Mouse (Mus musculus) testis, adult 2 months (tissue): ENCODE measurements around the gene Phactr2.

Source experiments
- CTCF ChIP-seq: fragments of 200-500 bp; IDR thresholded peaks from 2 replicates; pipeline ENCODE4 v1.5.1; 2012; ENCODE audit warnings: low read depth, mild to moderate bottlenecking, inconsistent platforms, low read length, moderate library complexity; ENCODE audit not compliant: control insufficient read depth, insufficient read depth, insufficient replicate concordance
- POLR2A ChIP-seq: fragments of 200-500 bp; IDR thresholded peaks from 2 replicates; pipeline ENCODE4 v1.6.1; 2012; ENCODE audit warnings: low read depth, mild to moderate bottlenecking, inconsistent platforms, low read length, moderate library complexity; ENCODE audit not compliant: control insufficient read depth

DNA sequence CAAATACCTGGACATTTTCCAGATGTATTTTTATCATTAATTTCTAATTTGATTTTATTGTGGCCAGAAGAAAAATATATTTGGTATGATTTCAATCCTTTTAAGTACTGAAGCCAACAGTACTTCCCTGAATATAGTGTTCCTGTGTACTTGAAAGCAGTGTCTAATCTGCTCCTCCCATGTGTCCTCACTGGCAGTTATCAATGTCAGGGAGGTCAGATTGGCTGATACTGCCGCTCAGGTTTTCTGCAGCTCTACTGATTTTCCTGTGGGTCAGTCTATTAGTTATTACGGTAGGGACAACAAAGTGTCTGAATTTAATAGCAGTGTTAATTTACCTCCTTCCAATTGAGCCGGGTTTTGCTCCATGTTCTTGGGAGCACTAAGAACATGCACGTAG is 312.2 kb downstream of the Phactr2 start:
- TF ChIP-seq POLR2A (no peak), CTCF (no peak)
